ENCODE assay signal across 10 mouse cellular contexts in the genomic region with DNA sequence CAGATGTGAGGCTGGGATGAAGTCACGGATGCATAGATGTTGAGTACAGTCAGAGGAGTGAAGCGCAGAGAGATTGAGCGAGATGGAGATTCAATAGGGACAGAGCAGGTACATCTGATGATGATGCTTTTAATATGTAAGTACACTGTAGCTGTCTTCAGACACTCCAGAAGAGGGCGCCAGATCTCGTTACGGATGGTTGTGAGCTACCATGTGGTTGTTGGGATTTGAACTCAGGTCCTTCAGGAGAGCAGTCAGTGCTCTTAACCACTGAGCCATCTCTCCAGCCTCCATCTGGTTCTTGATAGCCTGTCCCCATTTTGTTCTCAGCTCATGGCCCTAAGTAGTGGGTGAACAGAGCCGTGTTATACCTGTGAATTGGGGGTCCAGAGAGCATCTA. TPM values are rescaled to one million over a fixed set of nuclear protein-coding genes. Genes with fewer than 3 reads are reported as not detected.
"Had no signal": no experiment of that assay in that cellular context is flagged by ENCODE, and none has a peak within 500 bp of the region (broad histone marks: within the 10 kb centered on the region; RNA-seq: fewer than 3 reads in every experiment).

No protein-coding gene starts in this region.

RNA-seq across cellular contexts. Expression of a gene that starts 30.9 kb away (rescaled TPM):
- total RNA-seq: layer of hippocampus, adult 8-10 months; layer of hippocampus, postnatal 14 days; left cerebral cortex, adult 18-20 months; left cerebral cortex, postnatal 14 days; megakaryocyte, adult 5-6 weeks had no signal
- polyA plus RNA-seq: limb, embryonic 14.5 days; liver, embryonic 12.5 days; midbrain, embryonic 15.5 days; neural tube, embryonic 13.5 days; stomach, embryonic 14.5 days had no signal

RNA-seq across cellular contexts. Expression of a gene that starts 41.9 kb away (rescaled TPM):
- total RNA-seq: megakaryocyte, adult 5-6 weeks had no signal
